Mouse (Mus musculus): ENCODE data around the gene Fev.
A peak's percentile ranks its signal among the peaks of the same experiment; 100 is the strongest.

Gene Fev

DNA sequence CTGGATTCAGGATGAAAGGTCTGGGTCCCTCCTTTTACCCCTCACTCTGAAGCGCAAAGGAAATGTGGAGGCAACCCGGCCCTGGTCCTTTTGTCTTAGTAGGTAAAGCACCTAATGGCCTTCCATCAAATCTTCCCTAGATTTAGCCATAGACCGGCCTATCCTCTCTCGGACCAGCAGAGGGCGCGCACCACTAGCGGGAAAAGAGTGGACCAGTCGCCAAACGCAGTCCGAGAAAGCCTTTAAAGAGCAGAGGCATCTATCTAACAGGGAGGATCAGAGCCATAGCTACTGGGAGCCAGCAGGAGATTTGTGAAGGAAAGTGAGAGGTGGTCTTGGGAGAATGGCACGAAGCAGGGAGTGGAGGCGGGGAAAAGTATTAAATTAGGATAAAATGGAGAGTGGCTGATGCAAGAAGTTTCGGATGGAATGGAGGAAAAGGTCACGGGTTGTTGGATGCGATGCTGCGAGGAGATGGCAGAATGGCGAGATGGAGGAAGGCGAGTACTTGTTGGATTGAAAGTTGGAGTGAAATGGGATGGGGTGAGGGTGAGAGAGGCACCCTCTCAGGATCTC is 4.3 kb downstream of the Fev start:
- DNase-seq = peak; percentile 91

GRCm38 (mm10) chr1:74877199-74877598 is 8.0 kb downstream of the Fev start:
- no peak for DNase-seq

DNA sequence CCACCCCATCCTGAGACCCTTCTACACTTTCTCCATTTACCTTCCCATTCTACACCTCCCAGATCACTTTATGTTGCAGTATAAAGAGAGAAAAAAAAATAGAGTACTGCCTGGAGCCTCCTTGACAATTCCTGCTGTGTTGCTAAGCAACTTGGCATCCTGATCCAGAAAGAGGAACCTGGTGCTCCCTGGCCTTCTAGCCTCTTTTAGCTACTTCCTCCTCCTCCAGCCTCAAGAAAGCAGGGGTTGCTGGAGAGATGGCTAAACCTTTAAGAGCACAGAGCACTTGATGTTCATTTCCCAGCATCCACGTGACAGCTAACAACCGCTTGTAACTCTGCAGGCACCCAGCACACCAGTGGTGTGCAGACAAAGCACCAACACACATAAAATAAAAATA is 13.0 kb downstream of the Fev start:
- no peak for DNase-seq

DNA sequence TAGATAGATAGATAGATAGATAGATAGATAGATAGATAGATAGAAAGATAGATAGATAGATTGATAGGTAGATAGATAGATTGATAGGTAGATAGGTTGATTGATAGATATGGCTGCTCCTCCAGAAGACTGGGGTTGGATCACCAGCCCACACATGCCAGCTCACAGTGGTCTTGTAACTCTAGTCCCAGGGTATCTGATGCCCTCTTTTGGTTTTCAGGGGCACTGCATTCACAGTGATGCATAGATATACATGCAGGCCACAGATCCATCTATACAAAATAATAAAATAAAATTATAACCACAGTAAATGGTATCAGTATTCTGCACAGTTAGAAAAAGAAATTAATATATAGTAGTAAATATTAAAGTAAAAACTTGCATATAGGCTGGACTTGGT is 23.4 kb downstream of the Fev start:
- no peak for DNase-seq

DNA sequence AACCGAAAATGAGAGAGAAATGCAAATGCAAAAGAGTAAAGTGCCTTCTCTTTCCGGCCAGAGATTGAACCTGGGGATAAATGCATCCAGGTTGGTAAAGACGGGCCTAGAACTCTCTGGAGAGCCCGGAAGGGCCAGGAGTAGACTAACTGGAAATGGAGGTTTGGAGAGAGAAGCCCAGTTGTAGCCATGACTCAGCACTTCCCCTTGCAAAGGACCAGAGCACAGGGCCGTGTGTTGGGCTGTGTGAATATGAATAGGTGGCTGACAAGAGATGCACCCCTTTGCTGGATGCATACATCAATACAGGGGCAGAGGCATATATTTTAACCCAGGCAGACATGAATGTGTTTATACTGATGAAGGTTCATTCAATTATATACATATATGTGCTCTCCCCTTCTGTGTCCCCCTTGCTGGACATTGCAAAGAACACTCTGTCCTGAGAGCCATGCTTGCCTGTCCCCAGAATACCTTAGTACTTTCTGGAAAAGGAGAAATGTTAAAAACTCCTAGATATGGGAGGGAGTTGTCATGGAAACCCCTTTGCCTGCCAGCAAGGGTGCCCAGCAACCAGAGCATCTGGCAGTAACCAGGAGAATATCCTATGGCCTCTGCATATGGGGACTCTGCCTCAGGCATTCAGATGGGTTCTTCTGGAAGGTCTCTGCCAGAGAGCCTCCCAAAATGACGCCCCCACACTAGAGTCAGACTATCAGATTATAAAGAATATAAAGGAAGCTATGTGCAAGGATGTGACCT is 25.8 kb downstream of the Fev start:
- DNase-seq = peak in 1 of 2 experiments; percentile 24

DNA sequence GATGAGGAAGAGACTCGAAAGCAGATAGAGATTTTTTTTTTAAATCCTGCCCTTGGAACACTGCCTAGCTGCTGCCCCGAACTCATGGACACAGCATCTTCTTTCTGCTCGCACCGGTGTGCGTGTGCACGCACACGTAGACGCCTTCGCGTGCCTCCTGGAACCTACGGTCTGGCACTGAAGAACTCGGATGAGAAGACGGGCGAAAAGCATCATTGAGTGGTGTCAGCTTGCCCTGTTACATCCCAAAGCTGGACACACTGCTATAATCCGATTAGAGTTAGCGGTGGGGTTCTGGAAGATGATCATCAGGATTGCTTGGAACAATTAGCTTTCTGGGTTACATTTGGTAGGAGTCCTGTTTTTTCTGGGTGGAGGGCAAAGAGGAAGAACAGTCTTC is 26.4 kb downstream of the Fev start:
- DNase-seq = peak in 1 of 2 experiments; percentile 47

DNA sequence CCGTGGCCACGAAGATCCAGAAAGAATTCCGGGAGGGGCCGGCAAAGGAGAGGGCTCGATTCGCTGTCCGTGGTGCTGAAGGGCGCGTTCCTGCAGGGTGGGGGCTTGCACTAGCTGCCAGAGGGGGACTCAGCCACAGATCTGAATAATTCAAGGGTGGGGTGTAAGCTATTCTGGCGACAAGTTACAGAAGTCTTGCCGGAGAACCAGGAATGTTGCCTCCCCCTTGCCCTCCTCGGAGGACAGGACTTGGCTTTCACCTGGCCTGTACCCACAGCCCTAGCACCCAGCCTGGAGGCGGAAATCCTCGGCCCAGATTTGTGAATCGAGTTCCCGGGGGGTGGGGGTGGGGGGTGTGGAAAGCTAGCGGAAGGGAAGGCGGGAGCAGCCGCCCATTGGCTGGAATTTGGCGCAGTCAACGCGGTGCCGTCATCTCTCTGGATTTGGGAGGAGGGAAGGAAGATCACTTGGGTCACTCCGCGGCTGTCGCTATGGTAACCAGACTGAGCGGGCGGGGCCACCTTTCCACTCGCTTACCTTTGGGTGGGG is 27.0 kb downstream of the Fev start:
- DNase-seq = peak; percentile 98

- DNase-seq = peak in 1 of 2 experiments; percentile 32
Measured at GRCm38 (mm10) chr1:74857677-74858076, 27.5 kb downstream of the Fev start.

DNA sequence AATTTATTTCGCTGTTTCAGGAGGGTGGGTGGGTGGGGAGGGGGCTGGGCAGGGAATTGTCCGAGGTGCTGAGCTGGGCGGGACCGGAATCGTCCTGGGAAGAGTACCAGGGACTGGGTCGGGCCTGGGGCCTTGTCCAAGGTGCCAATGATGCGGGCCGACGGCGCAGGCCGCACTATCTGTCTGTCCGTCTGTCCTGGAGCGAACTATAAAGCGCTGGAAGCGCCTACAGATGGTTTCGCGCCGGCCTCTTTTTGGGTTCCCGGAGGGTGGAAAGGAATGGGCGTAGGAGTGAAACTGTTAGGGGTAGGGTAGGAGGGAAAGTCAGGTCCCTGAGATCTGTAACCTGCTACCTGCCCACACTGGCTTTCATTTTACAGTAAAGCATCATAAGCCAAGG is 28.0 kb downstream of the Fev start:
- DNase-seq = peak; percentile 27 to 30

GRCm38 (mm10) chr1:74856791-74857190 is 28.4 kb downstream of the Fev start:
- DNase-seq = peak; percentile 17 to 36

DNA sequence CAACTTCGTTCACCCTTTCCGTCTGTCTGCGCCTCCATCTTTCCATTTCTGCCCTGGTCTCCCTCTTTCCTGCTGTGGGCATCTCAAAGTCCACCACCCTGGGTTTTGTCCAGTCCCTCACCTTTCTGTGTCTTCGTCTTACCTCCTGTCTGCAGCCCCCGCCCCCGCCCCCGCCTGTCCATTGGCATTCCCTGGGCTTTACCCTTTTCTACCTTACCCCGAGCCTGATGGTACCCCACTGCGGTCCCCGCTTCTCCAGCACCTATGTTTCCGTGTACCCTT is 28.8 kb downstream of the Fev start:
- peak in 1 of 2 experiments; percentile 21 for DNase-seq

GRCm38 (mm10) chr1:74855651-74856438 is 29.4 kb downstream of the Fev start:
- peak; percentile 56 to 68 for DNase-seq

DNA sequence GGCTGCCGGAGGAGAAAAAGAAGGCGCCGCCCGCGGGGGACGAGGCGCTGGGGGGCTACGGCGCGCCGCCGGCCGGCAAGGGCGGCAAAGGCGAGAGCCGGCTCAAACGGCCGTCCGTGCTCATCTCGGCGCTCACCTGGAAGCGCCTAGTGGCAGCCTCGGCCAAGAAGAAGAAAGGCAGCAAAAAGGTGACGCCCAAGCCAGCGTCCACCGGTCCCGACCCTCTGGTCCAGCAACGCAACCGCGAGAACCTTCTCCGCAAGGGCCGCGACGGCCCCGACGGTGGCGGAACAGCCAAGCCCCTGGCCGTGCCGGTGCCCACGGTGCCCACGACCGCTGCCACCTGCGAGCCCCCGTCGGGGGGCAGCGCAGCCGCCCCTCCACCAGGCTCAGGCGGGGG is 30.1 kb downstream of the Fev start:
- DNase-seq = peak in 1 of 2 experiments; percentile 72

- peak; percentile 97 to 99 for DNase-seq
Measured at GRCm38 (mm10) chr1:74854306-74855056, 30.7 kb downstream of the Fev start, which contains the start of gene Cdk5r2. Gene Cdk5r2, plus strand, starts transcription at chr1:74854934.

- DNase-seq = no peak
Measured at GRCm38 (mm10) chr1:74851001-74851775, 34.0 kb downstream of the Fev start.

GRCm38 (mm10) chr1:74850251-74850650 is 35.0 kb downstream of the Fev start:
- no peak for DNase-seq

- DNase-seq = no peak
Measured at GRCm38 (mm10) chr1:74848946-74849345, 36.3 kb downstream of the Fev start.

DNA sequence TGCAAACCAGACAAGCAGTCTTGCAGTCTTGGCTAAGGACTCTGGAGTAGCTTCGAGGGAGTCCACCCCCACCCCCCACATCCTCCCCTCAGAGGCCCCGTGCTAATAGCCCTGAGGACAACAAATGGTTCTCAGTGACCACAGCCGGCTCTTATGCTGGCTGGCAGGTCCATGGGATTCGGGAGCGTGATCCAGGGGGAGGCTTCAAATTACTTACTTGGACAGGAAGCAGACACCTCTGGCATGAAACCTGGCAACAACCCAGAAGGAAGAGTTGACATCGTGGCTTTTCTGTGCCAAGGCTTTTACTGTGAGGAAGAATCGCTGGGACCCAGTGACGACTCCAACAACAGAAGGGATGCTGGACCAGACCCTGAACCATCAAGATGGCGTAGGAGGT is 38.9 kb downstream of the Fev start:
- peak in 1 of 2 experiments; percentile 17 for DNase-seq

- no peak for DNase-seq
Measured at GRCm38 (mm10) chr1:74843090-74843489, 42.1 kb downstream of the Fev start.

GRCm38 (mm10) chr1:74833255-74833654 is 52.0 kb downstream of the Fev start:
- no peak for DNase-seq
